Mouse (Mus musculus) lung, embryonic 15.5 days (tissue): Measurements from ENCODE around the gene Riok1. TPM values are rescaled to one million over a fixed set of nuclear protein-coding genes. Genes with fewer than 3 reads are reported as not detected.

Experiments
- ATAC-seq: fragments of 200-750 bp; cut with Nextera tagmentation; 2 replicates; pipeline ENCODE4 v1.8.0; 2017; ENCODE audit warnings: moderate number of reproducible peaks, borderline replicate concordance; ENCODE audit not compliant: low FRiP score, low TSS enrichment; ENCODE audit errors: extremely low read depth
- H3K27ac ChIP-seq: fragments of 300-500 bp; sonication (generic); 2 replicates; pipeline ENCODE4 v1.5.1; 2015; ENCODE audit warnings: moderate library complexity, mild to moderate bottlenecking, inconsistent platforms
- H3K27me3 ChIP-seq: fragments of 300-500 bp; sonication (generic); 2 replicates; pipeline ENCODE4 v1.6.1; 2015; ENCODE audit warnings: inconsistent platforms
- H3K36me3 ChIP-seq: fragments of 300-500 bp; sonication (generic); 2 replicates; pipeline ENCODE4 v1.6.1; 2015; ENCODE audit warnings: inconsistent platforms
- H3K4me1 ChIP-seq: fragments of 300-500 bp; sonication (generic); 2 replicates; pipeline ENCODE4 v1.6.1; 2015; ENCODE audit warnings: inconsistent platforms
- H3K4me2 ChIP-seq: fragments of 300-500 bp; sonication (generic); 2 replicates; pipeline ENCODE4 v1.6.1; 2015; ENCODE audit warnings: inconsistent platforms, mild to moderate bottlenecking, moderate library complexity
- H3K4me3 ChIP-seq: fragments of 300-500 bp; sonication (generic); 2 replicates; pipeline ENCODE4 v1.5.1; 2015; ENCODE audit warnings: mild to moderate bottlenecking, inconsistent platforms
- H3K9ac ChIP-seq: fragments of 300-500 bp; sonication (generic); 2 replicates; pipeline ENCODE4 v1.6.1; 2015; ENCODE audit warnings: inconsistent platforms
- H3K9me3 ChIP-seq: fragments of 300-500 bp; sonication (generic); 2 replicates; pipeline ENCODE4 v1.6.1; 2016; ENCODE audit warnings: inconsistent platforms
- WGBS: fragments of 180-500 bp; shearing (Covaris S2); methylation state at CpG from one replicate; pipeline ENCODE4 v1.1.7; 2015; 5-methylcytosine and 5-hydroxymethylcytosine counted together
- polyA plus RNA-seq: library from polyadenylated mRNA; unstranded; fragments of >200 nt; fragmentation: Nextera tagmentation; extraction: Ambion mirVana; gene quantifications from 2 replicates; pipeline ENCODE4 v1.2.1, GENCODE M21; 2015

The Riok1 gene
- polyA plus RNA-seq = 51.4 and 55.1 TPM in 2 replicates

DNA sequence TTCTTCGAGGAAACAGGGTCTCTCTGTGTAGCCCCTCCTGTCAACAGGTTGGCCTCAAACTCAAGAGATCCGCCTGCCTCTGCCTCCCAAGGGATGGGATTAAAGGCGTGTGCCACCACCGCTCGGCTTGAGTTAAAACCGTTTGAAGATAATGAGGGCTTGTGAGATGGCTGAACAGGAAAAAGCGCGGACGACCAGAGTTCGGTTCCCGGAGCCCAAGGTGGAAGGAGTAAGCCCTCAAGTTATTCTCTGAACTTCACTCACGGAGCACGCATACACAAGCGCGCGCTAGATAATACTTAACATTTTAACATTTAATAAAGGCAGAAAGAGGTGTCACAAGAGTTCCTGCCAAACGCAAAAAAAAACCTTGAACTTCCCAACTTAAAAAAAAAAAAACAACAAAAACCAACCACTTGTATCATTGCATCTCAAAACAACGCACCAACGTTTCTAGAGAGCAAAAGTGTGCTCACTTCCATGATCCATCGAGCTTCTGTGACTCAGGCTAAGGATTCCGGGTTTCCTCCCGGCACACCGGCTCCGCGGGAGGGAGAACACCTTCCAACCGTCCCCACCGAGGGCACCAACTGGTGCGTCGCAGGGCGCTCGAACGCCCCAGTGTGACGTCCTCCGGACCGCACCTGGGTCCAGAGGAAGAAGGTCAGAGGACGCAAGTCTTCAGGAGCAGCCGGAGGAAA, at the start of gene Riok1:
Gene Riok1, plus strand, starts transcription at position 653 of the 701 bp plus-strand sequence.
- Histone ChIP-seq H3K27ac (peak within 1 kb of the TSS; percentile 74), H3K9ac (peak within 1 kb of the TSS; percentile 83), H3K4me1 (peaks cover 14% of the 10 kb centered on the region), H3K9me3 (no peaks in the 10 kb centered on the region), H3K36me3 (peaks cover 16% of the 10 kb centered on the region), H3K27me3 (no peaks in the 10 kb centered on the region), H3K4me3 (peak within 1 kb of the TSS; percentile 77), H3K4me2 (peak within 1 kb of the TSS; percentile 88)
- 8% methylated on average over 37 of the region's 37 CpGs for WGBS
- peak; percentile 52 for ATAC-seq

DNA sequence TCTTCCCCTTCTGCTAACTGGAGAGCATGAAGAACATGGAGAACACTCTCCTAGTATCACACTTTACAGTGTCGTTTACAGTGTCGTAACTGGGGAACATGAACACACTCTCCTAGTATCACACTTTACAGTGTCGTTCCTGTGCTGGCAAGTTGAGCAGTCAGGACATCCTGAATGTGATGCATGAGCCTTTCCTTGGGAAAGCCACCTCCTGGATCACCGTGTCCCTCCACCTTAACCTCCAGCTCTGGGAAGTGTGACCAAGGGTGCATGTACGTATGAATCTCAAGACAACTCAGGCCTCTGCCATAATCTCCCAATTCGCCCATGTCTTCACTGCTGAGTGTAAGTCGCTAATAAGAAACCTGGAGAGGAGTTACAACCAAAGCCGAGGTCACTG, 47.1 kb upstream of the Riok1 start:
- Histone ChIP-seq H3K4me2 (no peak overlapping the region), H3K9me3 (no peaks in the 10 kb centered on the region), H3K4me3 (no peak overlapping the region), H3K4me1 (peaks cover 10% of the 10 kb centered on the region; the same call in 1 of the 2 replicates), H3K27me3 (no peaks in the 10 kb centered on the region), H3K36me3 (peaks cover 64% of the 10 kb centered on the region), H3K27ac (no peak overlapping the region), H3K9ac (no peak overlapping the region)
- 88% methylated on average over 8 of the region's 8 CpGs for WGBS
- no peak for ATAC-seq

DNA sequence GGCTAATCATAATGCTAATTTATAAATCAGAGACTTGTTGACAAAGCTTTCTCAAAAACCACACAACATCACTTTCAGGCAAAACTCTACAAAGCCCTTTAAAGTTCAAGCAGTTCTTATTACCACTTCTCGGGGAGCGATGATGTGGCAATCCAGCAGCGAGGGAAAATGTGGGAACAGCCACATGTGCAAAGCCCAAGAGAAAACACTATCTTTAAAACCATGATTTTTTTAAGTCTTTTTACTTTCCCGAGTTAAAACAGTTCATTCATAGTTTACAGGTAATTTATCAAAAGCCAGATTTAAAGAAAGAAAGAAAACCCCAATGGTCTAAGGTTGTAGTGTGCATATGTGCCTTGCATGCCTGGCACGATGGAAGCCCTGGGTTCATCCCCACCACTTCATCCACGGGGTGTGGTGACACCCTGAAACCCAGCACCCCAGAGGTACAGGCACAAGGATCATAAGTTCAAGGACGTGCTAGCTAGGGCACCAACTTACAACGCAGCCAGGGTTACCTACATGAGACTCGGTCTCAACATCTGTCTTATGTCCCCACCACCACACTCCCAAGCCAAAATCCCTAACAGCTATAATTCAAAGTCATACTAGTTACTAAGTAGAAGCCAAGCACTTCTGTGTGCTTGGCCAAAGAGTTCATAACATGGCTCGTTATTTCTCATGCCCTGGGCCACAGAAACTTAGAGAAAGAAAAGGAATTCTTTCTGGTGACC, 44.0 kb upstream of the Riok1 start:
- no peaks in the 10 kb centered on the region for H3K27me3 ChIP-seq
- H3K4me3 ChIP-seq = peak overlapping the region; percentile 74
- H3K9ac ChIP-seq = peak overlapping the region; percentile 83
- peaks cover 37% of the 10 kb centered on the region for H3K36me3 ChIP-seq
- ATAC-seq = no peak
- peak overlapping the region; percentile 74 for H3K4me2 ChIP-seq
- no peaks in the 10 kb centered on the region for H3K9me3 ChIP-seq
- 4% methylated on average over 10 of the region's 10 CpGs for WGBS
- H3K4me1 ChIP-seq = peaks cover 10% of the 10 kb centered on the region; the same call in 1 of the 2 replicates
- peak overlapping the region; percentile 90; the same call in 1 of the 2 replicates for H3K27ac ChIP-seq

DNA sequence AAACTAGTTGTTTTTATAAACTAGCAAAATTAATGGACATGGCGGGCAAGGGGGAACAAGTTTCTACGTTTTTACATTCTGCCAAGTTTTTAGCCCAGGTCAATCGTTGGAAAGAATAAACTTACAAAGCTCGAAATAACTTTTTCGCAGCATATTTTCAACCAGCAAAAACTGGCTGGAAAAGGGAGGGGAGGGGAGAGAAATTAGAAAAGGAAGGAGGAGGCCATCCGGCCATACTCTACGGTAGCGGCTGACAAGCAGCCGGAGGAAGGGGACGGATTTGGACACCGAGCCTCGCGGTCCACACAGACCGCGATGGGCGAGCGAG, 43.5 kb upstream of the Riok1 start:
- Histone ChIP-seq H3K4me3 (peak overlapping the region; percentile 74), H3K27ac (peak overlapping the region; percentile 90), H3K36me3 (peaks cover 32% of the 10 kb centered on the region), H3K27me3 (no peaks in the 10 kb centered on the region), H3K9me3 (no peaks in the 10 kb centered on the region), H3K4me1 (peaks cover 10% of the 10 kb centered on the region; the same call in 1 of the 2 replicates), H3K9ac (peak overlapping the region; percentile 83), H3K4me2 (peak overlapping the region; percentile 74)
- ATAC-seq = peak; percentile 48
- under 1% methylated on average over 17 of the region's 17 CpGs for WGBS

DNA sequence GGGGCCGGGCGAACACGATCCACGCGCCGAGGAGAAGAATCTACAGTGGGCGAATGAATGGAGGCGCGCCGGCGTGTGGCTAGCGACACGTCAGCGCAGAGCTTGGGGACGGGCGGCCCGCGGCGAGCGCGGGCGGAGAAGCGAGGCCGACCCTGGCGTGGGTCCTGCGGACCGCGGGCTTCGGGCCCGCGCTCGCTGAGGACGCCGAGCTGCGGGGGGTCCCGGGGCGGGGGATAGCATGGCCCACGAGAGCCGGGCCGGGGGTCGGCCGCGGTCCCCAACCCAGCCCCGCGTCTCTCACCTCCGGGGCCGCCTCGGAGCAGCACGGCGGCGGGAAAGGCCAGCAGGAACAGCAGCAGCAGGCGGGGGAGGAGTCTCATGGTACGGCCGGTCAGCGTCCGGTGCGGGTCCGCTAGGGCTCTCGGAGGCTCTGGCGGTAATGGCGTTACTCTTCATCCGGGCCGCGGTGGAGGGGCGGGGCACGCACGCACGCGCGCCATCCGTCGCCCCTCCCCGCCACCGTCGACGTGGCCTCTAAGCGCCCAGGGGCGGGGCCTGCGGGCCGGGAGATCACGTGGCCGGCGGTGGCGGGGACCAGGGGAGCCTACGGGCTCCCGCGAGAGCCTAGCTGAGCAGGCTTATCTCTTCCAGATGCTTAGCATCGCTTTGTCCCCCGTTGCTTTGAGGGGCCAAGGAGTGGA, 42.9 kb upstream of the Riok1 start, which contains the start of gene Ssr1:
Gene Ssr1, minus strand, starts transcription at position 514 of the 701 bp plus-strand sequence.
- Histone ChIP-seq H3K36me3 (peaks cover 27% of the 10 kb centered on the region), H3K27ac (peak within 1 kb of the TSS; percentile 90), H3K4me3 (peak within 1 kb of the TSS; percentile 74), H3K4me1 (peaks cover 10% of the 10 kb centered on the region; the same call in 1 of the 2 replicates), H3K27me3 (no peaks in the 10 kb centered on the region), H3K4me2 (peak within 1 kb of the TSS; percentile 74), H3K9ac (peak within 1 kb of the TSS; percentile 83), H3K9me3 (no peaks in the 10 kb centered on the region)
- ATAC-seq = peak; percentile 98
- WGBS = under 1% methylated on average over 88 of the region's 89 CpGs

DNA sequence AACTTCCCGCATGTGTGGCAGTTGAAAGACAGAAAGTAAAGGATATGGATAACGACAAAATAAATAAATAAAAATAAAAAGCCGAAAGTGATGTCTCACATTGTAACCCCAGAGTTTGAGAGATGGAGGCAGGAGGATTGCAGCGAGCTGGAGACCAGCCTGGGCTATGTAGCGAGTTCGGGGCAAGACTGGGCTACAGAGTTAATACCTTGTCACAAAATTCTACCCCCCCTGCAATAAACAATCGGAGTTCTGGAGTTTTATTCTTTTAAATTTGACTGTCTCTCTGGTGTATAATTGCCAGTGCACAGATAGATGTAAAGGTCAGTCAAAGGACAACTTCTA, 42.4 kb upstream of the Riok1 start:
- H3K9ac ChIP-seq = peak overlapping the region; percentile 17; the same call in 1 of the 2 replicates
- peak; percentile 37; the same call in 1 of the 2 replicates for ATAC-seq
- 13% methylated on average over 7 of the region's 7 CpGs for WGBS
- H3K4me1 ChIP-seq = peaks cover 10% of the 10 kb centered on the region; the same call in 1 of the 2 replicates
- H3K27ac ChIP-seq = no peak overlapping the region
- H3K4me2 ChIP-seq = peak overlapping the region; percentile 74
- H3K27me3 ChIP-seq = no peaks in the 10 kb centered on the region
- no peaks in the 10 kb centered on the region for H3K9me3 ChIP-seq
- peaks cover 22% of the 10 kb centered on the region for H3K36me3 ChIP-seq
- H3K4me3 ChIP-seq = peak overlapping the region; percentile 74

DNA sequence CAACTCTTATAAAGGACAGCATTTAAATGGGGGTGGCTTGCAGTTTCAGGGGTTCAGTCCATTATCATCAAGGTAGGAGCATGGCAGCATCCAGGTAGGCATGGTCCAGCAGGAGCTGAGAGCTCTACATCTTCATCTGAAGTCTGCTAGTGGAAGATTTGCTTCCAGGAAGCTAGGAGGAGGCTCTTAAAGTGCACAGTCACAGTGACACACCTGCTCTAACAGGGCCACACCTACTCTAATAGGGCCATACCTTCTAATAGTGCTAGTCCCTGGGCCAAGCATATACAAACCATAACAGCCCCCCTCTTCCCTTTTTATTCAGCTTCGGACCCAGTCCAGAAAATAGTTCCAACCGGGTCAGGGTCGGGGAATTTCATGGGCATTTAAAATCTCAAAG, 37.1 kb upstream of the Riok1 start:
- Histone ChIP-seq H3K4me3 (no peak overlapping the region), H3K4me1 (no peaks in the 10 kb centered on the region; the same call in 1 of the 2 replicates), H3K27me3 (no peaks in the 10 kb centered on the region), H3K4me2 (no peak overlapping the region), H3K9ac (no peak overlapping the region), H3K27ac (no peak overlapping the region), H3K36me3 (no peaks in the 10 kb centered on the region), H3K9me3 (no peaks in the 10 kb centered on the region)
- 83% methylated on average over 3 of the region's 3 CpGs for WGBS
- ATAC-seq = no peak

DNA sequence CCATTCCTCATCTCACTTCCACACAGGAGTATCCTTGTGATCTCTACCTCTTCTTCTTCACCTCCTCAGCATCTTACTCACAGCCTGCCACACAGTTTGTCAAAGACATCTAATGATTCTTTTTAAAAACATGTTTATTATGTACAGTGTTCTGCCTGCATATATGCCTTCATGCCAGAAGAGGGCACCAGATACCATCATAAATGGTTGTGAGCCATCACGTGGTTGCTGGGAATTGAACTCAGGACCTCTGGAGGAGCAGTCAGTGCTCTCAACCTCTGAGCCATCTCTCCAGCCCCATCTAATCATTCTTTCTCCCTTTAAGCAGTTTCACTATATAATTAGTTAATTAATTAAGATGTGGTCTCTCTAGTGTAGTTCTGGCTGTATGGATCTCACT, 34.3 kb upstream of the Riok1 start:
- no peak overlapping the region for H3K4me3 ChIP-seq
- WGBS = 38% methylated on average over 1 of the region's 1 CpGs
- no peak overlapping the region for H3K9ac ChIP-seq
- no peaks in the 10 kb centered on the region for H3K27me3 ChIP-seq
- no peaks in the 10 kb centered on the region for H3K4me1 ChIP-seq
- no peak overlapping the region for H3K4me2 ChIP-seq
- H3K27ac ChIP-seq = no peak overlapping the region
- H3K9me3 ChIP-seq = no peaks in the 10 kb centered on the region
- no peaks in the 10 kb centered on the region for H3K36me3 ChIP-seq
- ATAC-seq = no peak

DNA sequence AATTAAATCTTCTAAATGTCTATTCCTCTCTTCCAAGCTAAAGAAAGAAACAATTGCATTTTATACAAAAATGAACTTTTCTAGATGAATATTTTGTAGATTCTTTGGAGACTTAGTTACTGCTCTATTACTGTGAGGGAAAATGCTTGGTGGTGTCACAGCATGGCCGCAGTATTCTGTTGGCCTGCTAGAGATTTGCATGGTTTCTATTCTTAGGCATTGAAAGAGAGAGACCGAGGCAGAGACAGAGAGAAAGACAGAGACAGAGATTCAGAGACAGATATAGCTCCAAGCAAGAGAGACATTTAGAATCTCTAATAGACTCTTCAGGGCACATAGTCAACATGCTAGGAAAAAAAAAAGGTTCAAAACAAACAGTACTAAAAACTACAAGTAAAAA, 28.8 kb upstream of the Riok1 start:
- ATAC-seq = no peak
- Histone ChIP-seq H3K9ac (no peak overlapping the region), H3K27ac (no peak overlapping the region), H3K27me3 (no peaks in the 10 kb centered on the region), H3K4me1 (no peaks in the 10 kb centered on the region), H3K36me3 (no peaks in the 10 kb centered on the region), H3K4me3 (no peak overlapping the region), H3K9me3 (no peaks in the 10 kb centered on the region), H3K4me2 (no peak overlapping the region)
- 85% methylated on average over 2 of the region's 2 CpGs for WGBS

DNA sequence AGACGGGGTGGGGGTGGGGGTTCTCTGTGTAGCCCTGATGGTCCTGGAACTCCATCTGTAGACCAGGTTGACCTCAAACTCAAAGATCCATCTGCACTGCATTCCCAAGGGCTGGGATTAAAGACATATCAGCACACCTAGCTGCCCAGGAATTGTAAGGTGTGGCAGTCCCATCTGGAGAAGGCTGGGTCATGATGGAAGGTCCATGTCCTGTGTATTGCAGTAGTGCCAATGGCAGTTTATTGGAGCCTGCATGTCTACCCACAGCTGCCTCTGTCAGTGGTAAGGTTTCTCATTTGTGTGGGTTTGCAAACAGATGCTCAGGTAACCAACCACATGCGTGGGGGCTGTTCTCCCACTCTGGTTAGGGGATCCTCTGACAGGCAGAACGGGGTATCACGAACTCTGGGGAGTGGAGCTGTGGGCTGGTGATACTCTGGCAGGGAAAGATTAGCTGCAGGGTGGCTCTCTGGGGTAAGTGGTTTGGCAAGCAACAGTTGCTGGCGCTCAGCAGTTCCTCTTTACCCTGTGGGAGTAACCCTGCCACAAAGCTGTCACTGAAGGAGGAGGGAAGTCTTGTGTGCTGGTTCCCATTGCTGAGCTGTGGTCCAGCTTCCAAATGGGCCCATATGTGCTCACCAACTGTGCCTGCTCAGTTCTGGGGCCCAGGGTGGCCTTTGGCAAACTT, 26.9 kb upstream of the Riok1 start:
- H3K9ac ChIP-seq = no peak overlapping the region
- no peaks in the 10 kb centered on the region for H3K9me3 ChIP-seq
- H3K27me3 ChIP-seq = no peaks in the 10 kb centered on the region
- no peak overlapping the region for H3K27ac ChIP-seq
- WGBS = 69% methylated on average over 5 of the region's 5 CpGs
- H3K36me3 ChIP-seq = no peaks in the 10 kb centered on the region
- no peak overlapping the region for H3K4me2 ChIP-seq
- no peak for ATAC-seq
- H3K4me3 ChIP-seq = no peak overlapping the region
- H3K4me1 ChIP-seq = no peaks in the 10 kb centered on the region

DNA sequence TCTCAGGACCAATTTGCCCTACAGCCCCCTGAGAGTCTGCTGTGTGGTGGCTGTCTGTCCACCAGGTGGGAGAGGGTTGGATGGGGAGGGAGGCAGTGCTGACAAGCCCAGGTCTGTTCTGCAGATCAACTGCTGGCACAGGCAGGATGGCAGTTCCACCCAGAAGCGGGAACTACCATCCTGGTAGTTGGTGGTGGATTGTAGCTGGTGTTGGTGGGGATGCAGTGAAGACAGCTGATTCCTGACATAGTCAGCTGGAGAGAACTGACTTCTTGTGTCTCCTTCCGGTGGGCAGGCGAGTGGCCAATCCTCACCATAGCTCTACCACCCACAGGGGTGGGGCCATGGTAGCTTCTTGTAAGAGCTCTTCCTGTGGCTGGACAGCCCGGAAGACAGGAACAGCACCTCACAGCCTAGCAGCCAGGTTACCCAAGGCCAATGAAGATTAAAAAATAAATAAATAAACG, 26.3 kb upstream of the Riok1 start:
- Histone ChIP-seq H3K4me1 (no peaks in the 10 kb centered on the region), H3K9ac (no peak overlapping the region), H3K4me2 (no peak overlapping the region), H3K4me3 (no peak overlapping the region), H3K27ac (no peak overlapping the region), H3K36me3 (no peaks in the 10 kb centered on the region), H3K27me3 (no peaks in the 10 kb centered on the region), H3K9me3 (no peaks in the 10 kb centered on the region)
- ATAC-seq = no peak; the same call in 1 of the 2 replicates
- WGBS = 69% methylated on average over 5 of the region's 5 CpGs
